Mouse (Mus musculus) embryonic fibroblast, embryonic 13.5 days (primary cell): ENCODE measurements at regions not wholly inside any gene's neighbourhood (a gene's known extent, or its start where the extent isn't known, plus 50 kb on each side); places are given as distances from the start of the nearest gene placed in this dataset.

Source experiments
- CTCF ChIP-seq: IDR thresholded peaks from 2 replicates; pipeline ENCODE4 v1.5.1; 2011; ENCODE audit warnings: mild to moderate bottlenecking, control low read depth, low read length, moderate library complexity, borderline replicate concordance; ENCODE audit not compliant: insufficient read depth
- POLR2A ChIP-seq: IDR thresholded peaks from 2 replicates; pipeline ENCODE4 v1.6.1; 2011; ENCODE audit warnings: low read depth, mild to moderate bottlenecking, control low read depth, low read length, moderate library complexity

- no peak for TF ChIP-seq CTCF
- TF ChIP-seq POLR2A: no peak
Measured at GRCm38 (mm10) chr3:126227575-126227974, 135.9 kb upstream of the Arsj start.
